Mouse (Mus musculus): ENCODE results near the gene Dus4l.
"Not testable (repeated sequence)": the region's sequence is repeated elsewhere in the genome, so short reads cannot be mapped to it uniquely, and the experiment has no call there.

The Dus4l gene

DNA sequence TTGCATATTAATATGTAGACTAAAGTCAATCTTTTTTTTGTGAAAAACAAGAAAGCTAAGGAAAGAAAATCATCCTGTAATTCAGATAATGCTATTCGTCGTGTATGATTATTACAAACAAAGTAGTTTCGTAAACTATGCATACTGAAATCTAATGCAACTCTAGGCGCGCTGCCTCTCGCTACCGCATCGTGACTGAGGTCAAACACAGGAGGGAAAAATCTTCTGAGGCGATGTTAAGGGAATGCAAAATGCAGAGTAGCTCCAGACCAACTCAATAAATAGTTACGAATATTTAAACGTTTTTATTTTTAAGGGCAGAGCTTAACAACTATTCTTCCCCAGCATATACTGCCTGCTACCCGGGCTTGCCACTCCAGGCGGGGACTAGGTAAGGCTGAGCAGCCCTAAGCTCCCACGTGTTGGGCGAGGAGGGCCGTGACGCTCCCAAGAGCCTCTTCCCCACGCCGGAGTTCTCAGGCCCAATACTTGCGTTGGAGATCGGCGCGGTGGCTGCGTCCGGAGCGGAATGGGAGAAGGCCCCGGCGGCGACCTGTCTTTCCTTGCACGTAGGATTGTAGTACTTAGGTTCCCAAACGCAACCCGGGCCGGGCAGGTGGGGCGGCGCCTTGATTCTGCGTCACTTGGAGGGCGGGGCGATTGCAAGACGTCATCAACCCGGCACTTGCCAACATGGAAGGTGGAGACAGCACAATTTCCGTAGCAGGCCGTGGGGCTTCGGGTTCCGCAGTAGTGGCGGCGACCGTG is at the start of gene Dus4l, which contains the start of gene Cog5:
Gene Dus4l, minus strand, starts transcription at position 630 of the 768 bp plus-strand sequence.
Gene Cog5, plus strand, starts transcription at position 673 of the 768 bp plus-strand sequence.
- peak; percentile 97 for DNase-seq (ENCODE audit: low read depth)

- DNase-seq (ENCODE audit: low read depth), result no peak
These were observed 49.3 kb upstream of the Dus4l start for GRCm38 (mm10) chr12:31703904-31704303.

GRCm38 (mm10) chr12:31701411-31701810 is 46.8 kb upstream of the Dus4l start:
- no peak for DNase-seq (ENCODE audit: low read depth)

GRCm38 (mm10) chr12:31700623-31701347 is 46.2 kb upstream of the Dus4l start:
- DNase-seq (ENCODE audit: low read depth), result no peak

DNA sequence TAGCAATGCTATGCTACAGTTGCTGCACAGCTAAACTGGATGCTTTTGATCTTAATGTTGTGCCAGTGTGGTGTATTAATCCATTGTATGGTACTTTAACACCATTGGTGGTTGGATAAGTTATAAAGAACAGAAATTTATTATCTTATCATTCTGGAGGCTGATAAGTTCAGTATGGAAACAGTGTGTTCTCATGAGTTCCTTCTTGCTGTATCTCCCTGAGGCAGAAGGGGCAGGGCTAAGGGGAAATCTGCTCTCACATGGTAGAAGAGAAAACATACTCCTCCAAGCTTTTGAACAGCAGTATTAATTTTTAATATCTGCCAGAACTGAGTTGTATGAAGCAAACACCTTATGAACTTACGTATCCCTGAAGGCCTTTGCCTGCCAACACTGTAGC is 38.7 kb upstream of the Dus4l start:
- no peak for DNase-seq (ENCODE audit: low read depth)

- DNase-seq (ENCODE audit: low read depth), result no peak
These were observed 32.1 kb upstream of the Dus4l start for GRCm38 (mm10) chr12:31686679-31687078.

DNA sequence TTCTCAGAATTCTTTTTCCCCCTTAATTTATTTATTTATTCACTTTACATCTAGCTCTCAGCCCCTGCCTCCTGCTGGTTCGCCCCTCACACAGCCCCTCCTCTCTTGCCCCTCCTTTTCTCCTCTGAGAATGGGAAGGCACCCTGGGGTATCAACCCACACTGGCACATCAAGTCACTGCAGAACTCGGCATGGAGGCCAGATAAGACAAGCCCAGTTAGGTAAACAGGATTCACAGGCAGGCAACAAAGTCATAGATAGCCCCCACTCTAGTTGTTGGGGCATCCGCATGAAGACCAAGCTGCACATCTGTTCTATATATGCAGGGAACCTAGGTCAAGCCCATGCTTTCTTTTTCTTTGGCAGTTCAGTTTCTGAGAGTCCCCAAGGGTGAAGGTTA is 12.6 kb upstream of the Dus4l start:
- no peak for DNase-seq (ENCODE audit: low read depth)

DNA sequence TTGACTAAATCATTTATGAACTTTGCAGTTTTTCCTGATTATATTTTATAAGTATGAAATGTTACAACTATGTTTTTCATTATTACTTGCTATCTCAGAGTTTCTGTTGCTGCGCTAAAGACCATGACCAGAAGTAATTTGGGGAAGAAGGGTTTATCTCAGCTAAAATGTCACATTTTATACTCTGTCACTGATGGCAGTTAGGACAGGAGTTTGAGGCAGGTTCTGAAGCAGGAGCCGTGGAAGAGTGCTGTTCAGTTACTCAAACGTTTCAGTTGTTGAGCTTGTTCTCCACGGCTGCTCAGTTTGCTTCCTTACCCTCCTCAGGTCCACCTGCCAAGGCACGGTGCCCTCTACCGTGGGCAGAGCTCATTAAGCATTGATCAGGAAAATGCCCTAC is 11.4 kb upstream of the Dus4l start:
- no peak for DNase-seq (ENCODE audit: low read depth)

- DNase-seq (ENCODE audit: low read depth), result no peak
These were observed 2.2 kb upstream of the Dus4l start for GRCm38 (mm10) chr12:31656841-31657240.

DNA sequence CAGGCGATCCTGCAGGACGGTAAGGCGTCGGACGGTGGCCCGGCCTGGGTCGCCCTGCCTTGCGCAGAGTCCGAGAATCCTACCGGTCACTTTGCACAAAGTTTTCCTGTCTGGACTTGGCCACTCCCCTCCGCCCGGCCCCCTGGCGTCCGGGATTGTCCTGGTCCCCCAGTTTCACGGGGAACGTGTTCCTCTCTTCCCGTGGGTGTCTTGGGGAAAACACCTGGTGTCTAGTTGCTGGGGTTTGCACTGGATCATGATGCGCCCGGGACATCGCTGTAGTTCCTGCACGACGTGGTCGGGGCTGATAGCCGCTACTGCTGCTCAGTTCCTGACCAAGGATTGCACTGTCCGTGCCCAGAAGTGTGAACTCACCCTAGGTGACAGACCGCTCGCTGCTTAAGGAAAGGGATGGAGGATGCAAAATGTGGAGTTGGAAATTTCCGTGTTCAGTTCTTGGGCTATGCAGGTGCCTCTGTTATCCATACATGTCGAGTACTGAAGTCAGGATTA is 395 bp upstream of the Dus4l start:
- DNase-seq (ENCODE audit: low read depth), result no peak

- peak; percentile 10 for DNase-seq (ENCODE audit: low read depth)
These were observed 1.0 kb downstream of the Dus4l start for GRCm38 (mm10) chr12:31653611-31654010.

DNA sequence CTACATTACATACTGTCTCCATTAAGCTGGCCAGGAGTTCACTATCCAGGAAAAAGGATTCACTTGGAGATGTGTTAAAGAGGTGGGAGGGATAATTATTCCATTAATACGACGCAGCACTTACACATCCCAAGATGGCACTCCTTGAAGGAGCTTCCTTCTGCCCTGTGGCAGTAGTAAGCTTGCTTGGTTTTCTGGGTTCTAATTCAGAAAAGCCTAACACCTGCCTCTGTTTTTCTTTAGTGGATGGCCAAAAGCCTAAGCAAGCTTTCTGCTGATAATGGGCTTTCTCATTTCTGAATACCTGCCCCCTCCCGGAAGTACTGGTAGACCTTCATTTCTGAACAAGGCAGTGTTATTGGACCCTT is 19.4 kb downstream of the Dus4l start:
- DNase-seq (ENCODE audit: low read depth), result no peak

- DNase-seq (ENCODE audit: low read depth), result peak; percentile 86
These were observed 20.0 kb downstream of the Dus4l start, which contains the start of gene Bcap29 for GRCm38 (mm10) chr12:31634343-31635239. Gene Bcap29 (minus strand): TSS chr12:31634658.

- DNase-seq (ENCODE audit: low read depth), result no peak
These were observed 20.7 kb downstream of the Dus4l start for GRCm38 (mm10) chr12:31633970-31634342.

DNA sequence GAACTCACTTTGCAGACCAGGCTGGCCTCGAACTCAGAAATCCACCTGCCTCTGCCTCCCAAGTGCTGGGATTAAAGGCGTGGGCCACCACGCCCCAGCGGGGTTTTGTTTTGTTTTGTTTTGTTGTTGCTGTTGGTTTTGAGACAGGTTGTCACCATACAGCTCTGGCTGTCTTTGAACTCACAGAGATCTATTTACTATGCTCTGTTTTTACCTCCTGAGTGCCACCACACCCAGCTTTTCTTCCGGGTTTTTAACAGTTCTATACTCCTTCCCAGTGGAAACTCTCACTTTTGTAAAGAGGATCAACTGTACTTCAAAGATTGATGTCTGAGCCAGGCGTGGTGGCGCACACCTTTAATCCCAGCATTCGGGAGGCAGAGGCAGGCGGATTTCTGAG is 26.2 kb downstream of the Dus4l start:
- not testable (repeated sequence) for DNase-seq (ENCODE audit: low read depth)

DNA sequence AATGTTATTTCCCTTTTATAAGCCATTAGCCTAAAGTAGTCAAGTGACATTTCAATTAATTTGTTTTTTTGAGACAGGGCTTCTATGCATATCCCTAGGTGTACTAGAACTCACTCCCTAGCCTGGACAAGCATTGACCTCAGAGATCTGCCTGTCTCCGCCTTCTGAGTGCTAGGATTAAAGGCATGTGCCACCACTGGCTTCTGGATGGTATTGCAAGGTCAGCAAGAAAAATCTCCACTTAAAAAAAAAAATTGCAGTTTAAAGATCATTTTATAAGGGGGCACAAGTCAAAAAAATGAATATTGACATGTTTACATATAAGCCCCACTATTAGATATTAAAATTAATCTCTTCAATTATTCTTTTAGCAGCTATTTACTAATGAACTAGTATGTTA is 29.6 kb downstream of the Dus4l start:
- DNase-seq (ENCODE audit: low read depth), result no peak

- DNase-seq (ENCODE audit: low read depth), result no peak
These were observed 34.5 kb downstream of the Dus4l start for GRCm38 (mm10) chr12:31620106-31620505.

DNA sequence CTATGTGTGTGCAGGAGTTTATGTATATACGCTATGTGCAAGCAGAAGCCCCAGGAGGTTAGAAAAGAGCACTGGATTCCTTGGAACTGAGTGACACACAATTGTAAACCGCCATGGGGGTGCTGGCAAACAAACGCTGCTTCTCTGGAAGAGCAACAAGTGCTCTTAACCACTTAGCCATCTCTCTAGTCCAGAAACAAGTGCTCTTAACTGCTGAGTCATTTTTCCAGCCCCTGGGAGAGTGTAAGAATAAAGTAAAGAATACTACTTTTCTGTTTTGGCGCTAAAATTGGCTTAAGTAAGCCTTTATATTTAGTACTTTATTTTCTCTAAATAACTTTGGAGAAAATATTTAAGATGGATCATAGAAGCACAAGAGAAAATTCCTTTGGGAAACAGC is 41.3 kb downstream of the Dus4l start:
- no peak for DNase-seq (ENCODE audit: low read depth)

DNA sequence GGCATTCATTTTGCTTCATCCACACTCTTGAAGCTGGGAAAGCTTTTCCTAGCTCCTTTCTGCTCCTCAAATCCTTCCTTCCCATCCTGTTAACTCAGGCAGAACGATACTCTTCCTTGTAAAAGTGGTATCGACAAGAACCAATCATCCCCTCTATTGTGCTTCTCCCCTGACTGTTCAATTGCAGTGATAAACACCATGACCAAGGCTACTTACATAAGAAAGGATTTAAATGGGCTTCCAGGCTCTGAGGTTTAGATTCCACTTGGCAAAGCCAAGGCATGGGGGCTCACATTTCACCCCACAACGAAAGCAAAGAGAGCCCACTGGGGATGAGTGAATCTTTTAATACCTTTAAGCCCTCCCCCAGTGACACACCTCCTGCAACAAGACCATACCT is 46.5 kb downstream of the Dus4l start:
- DNase-seq (ENCODE audit: low read depth), result no peak

DNA sequence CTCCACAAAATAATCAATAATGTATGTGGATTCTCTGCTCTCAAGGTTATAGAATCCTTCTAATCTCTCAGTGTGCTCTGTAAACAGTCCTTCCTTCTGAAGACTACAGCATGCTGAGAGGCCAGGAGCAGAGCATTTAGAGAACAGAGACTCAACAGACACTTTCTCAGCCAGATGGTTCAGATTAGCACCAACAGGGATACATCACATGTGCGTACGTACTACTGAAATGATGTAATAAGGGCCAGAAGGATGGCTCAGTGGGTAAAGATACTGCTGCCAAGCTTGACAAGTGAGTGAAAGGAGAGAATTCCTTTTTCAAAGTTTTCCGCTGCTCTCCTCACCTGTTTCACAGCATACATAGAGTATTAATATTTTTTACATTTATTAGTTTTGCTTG is 49.7 kb downstream of the Dus4l start:
- no peak for DNase-seq (ENCODE audit: low read depth)

GRCm38 (mm10) chr12:31603586-31603985 is 51.0 kb downstream of the Dus4l start:
- no peak for DNase-seq (ENCODE audit: low read depth)

- no peak for DNase-seq (ENCODE audit: low read depth)
These were observed 60.3 kb downstream of the Dus4l start for GRCm38 (mm10) chr12:31594296-31594695.

All from naive thymus-derived CD4-positive, alpha-beta T cell, adult 2 months (primary cell).